Mouse (Mus musculus): ENCODE measurements around the gene Neurog2.
A peak's percentile ranks its signal among the peaks of the same experiment; 100 is the strongest.

Gene Neurog2

DNA sequence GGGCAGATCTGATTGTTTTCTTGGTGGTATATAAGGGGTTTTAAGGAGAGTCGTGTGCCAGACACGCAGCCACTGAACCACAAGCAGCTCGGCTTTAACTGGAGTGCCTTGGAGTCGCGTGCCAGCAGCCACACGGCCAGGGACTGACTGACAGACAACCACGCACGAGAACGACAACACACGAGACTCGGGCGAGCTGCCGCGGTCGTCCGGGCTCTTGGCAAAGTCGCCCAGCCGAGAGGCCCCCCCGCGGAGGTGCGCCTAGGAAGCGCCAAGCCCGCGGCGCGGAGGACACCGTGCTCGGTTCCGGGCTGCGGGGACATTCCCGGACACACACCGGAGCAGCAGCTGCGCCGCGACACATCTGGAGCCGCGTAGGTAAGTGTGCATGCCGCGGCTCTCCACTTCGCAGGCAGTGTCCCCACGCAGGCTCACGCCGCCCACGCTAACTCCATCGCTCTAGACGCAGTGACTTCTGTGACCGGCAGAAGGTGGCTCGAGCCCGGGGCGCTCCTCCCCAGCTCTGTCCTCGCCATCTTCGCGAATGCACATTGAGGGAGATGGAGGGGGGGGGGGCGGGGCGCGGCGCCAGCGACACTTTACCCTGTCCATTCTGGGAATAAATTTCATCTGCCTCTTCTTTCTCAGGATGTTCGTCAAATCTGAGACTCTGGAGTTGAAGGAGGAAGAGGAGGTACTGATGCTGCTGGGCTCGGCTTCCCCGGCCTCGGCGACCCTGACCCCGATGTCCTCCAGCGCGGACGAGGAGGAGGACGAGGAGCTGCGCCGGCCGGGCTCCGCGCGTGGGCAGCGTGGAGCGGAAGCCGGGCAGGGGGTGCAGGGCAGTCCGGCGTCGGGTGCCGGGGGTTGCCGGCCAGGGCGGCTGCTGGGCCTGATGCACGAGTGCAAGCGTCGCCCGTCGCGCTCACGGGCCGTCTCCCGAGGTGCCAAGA, at the start of gene Neurog2:
Neurog2 (plus strand) TSS at position 56 of the 953 bp plus-strand sequence.
- peak; percentile 26 to 38 for DNase-seq

- peak in 1 of 2 experiments; percentile 27 for DNase-seq
Measured at GRCm38 (mm10) chr3:127597136-127597535, 35.8 kb upstream of the Neurog2 start.

DNA sequence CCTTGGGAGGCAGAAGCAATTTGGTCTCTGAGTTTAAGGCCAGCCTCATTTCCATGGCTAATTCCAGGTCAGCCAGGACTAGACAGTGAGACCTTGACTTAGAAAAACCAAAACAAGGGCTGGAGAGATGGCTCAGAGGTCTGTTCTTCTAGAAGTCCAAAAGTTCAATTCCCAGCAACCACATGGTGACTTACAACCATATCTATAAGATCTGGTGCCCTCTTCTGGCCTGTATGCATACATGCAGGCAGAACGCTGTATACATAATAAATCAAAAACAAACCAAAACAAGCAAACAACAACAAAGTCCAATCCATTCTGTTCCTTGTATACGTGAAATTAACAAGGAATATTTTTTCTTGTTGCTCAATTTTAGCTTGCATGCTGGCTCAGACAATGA, 24.8 kb upstream of the Neurog2 start:
- DNase-seq, result no peak

GRCm38 (mm10) chr3:127625296-127625695, 7.6 kb upstream of the Neurog2 start:
- DNase-seq, result peak; percentile 70 to 71

DNA sequence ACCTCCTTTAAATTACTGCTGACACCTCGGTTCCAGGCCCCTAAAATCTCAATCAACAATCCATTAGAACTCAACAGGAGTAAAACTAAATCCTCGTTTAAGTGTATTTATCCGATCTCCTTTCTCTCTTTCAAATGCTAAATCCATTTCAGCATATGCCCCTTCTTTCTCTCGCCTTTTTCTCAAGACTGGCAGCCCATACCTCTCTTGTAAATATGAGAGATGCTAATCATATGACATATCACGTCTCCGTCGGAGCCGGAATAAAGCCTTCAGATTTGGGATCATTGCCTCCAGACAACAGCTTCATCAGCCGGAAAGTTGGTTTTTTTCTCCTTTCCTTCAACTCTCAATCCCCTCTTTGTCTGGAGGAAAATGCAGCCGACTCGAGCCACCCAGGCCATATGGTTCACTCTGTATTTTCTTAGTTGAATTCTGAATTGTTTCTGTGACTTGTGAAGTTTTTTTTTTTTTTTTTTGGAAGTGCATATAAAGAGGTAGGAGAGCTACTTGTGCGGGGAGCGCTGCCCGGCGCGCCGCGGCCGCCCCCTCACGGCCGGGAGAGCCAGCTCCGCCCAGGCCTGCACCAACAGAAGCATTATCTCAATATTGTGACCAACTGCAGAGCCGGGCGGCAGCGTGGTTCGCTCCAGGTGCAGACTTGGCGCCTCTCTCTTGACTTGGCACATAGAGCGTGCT, 7.1 kb upstream of the Neurog2 start:
- DNase-seq, result peak in 1 of 2 experiments; percentile 36

DNA sequence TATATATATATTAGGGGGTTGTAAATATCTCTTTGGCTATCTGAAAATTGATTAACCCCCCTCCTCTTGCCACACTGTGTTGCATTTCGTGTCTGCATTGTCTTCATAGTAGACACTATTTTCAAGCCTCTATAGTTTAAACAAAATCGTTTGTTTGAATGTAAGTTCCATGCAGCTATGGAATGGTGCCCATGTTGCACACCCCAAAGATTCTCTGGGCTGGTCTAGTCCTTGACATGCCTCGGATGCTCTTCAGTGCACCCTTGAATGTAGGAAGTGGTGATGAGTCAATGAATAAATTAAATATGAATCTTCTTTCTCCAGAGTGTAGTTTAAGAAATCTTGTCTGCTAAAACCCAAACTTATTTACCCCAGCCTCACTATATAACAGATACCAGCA, 6.4 kb upstream of the Neurog2 start:
- no peak for DNase-seq

DNA sequence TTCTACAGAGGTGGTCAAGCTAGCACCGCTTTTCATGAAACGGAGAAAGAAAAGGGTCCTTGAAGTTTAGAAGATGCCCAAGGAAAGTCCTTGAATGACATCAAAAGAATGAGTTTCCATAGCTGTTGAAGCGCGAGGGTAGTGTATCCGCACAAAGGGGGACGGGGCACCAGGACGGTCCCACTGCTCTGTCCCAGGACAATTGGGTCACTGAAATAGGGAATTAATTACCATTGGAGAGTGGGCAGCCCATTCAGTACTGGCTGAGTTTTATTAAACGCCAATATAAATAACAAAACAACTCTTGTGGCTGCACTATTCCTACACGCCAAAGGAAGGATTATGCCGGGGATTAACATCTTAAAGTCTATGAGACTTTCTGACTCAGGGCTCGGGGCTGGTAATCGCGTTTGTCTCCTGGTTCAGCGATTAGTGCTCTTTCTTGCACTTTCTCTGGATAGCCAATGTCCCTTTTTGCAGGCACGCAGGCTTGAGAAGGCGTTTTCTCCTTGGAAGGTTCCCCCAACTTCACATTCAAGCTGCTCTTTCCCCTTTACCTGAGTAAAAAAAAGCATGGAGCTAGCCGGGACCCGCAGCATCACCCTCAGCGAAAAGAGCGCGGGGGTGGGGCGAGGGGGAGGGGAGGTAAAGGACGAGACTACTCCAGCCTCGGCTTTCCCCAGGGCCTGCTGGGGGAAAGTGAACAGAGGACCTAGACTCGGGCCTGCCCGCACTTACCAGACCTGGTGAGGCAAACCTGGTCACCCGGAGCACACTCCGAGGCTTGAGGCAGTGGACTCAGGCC, 5.6 kb upstream of the Neurog2 start:
- no peak for DNase-seq

DNA sequence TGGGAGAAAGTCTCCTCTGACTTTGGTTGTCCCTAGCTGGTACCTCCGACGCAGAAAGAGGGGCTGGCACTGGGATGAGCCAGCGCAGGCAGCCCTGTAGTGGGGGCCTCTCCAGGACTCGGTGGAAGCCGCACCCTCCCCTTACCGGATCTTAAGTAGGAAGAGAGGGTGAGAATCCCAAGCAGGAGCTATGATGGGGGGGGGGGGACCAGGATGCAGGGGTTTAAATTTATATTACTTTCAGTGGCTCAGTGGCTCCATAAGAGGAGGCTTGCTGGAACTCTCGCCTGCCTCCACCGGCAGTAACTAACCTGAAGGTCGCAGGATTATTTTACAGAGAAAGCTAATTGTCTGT, 5.0 kb upstream of the Neurog2 start:
- DNase-seq, result no peak

DNA sequence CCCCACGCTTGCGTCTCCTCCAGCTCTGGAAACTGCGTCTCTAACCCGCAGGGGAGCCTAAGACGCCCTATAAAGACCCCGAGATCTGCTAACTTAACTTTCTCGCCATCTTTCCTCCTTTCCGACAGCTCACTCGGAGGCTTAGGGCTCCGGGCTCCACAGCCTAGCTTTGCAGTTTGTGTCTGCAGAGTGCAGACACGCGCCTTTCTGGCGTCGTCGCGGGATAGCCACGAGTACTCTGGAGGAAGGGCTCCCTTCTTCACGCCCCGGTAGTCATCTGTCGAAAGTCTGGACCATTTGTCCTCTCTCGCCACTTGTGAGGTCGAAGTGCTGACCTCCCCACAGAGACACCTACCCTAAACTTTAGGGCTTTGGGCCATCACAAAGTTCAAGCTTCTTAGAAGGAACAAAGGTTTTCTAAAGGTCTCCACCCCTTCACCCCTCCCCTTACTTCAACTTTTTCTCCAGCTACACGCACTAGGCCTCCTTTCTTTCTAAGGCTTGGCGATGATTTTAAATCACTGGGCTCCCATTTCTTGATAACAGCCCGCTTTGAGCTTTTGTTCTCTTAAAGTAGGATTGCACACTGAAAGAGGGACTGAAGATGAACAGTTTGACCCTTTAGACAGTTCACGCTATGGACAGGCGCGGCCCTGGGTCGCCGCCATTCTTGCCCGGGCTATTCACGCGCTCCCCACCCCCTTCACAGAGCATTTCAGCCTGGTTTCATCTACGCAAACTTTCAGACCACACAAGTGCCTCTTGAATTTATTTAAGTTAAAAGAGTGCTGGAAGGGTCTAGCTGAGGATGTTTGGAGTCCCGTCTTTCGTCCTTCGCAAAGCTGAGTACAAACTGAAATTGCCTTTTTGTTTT, 4.4 kb upstream of the Neurog2 start:
- DNase-seq, result peak in 1 of 2 experiments; percentile 48

DNA sequence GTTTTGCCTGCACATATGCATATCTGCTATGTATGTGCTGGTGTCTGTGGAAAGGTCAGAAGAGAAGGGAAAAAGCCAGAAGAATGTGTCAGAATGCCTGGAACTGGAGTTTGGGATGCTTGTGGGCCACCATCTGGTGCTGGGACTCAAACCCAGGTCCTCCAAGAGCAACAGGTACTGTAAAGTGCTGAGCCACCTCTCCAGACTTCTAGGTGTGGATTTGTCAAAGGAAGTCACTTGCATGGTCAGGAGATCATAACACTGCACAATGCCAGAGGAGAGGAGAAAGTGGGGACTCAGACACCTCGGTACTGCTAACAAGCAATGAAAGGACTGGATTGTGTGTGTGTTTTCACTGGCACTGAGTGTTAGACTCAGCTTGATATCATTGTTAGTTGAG, 2.7 kb upstream of the Neurog2 start:
- no peak for DNase-seq

GRCm38 (mm10) chr3:127630735-127631372, 2.1 kb upstream of the Neurog2 start:
- no peak for DNase-seq

GRCm38 (mm10) chr3:127631582-127631981, 1.4 kb upstream of the Neurog2 start:
- no peak for DNase-seq

DNA sequence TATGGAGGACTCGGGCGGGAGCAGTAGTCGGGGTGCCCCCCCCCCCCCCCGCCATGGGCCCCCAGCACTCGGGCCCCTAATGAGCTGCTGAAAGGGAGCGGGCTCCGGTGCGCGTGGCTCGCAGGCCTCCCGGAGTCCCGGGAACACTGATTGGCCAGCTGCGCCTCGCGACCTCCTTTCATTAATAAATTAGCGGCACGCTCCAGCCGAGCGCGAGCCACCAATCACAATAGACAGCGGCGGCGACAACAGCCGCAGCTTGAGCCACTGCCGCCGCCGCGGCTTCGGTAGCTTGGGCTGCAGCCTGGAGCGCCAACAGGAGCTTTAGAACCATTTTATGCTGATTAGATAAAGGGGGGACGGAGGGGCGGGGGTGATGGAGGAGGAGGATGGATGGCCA, 404 bp upstream of the Neurog2 start:
- peak; percentile 29 to 50 for DNase-seq

DNA sequence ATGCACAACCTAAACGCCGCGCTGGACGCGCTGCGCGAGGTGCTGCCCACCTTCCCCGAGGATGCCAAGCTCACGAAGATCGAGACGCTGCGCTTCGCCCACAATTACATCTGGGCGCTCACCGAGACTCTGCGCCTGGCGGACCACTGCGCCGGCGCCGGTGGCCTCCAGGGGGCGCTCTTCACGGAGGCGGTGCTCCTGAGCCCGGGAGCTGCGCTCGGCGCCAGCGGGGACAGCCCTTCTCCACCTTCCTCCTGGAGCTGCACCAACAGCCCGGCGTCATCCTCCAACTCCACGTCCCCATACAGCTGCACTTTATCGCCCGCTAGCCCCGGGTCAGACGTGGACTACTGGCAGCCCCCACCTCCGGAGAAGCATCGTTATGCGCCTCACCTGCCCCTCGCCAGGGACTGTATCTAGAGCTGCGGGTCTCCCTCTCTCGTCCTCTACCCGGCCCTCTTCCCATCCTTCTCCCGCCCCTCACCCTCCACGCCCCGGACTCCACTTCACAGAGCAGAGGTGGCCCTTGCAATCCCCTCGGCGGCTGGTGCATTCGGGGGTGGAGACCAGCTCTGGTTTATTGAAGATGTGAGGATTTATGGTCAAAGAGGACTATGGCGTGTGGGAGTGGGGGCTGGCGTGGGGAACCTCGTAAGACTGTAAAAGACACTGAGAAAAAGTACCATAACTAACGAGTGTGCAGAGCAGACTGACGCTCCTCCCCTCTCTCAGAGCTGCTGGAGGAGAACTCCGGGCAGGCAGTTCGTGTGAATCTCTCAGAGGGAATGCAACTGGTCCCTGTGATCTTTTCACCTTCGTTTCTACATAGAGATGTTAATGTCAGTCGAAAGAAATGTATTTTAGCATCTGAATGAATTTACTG, 1.4 kb downstream of the Neurog2 start:
- DNase-seq, result peak; percentile 71 to 80

DNA sequence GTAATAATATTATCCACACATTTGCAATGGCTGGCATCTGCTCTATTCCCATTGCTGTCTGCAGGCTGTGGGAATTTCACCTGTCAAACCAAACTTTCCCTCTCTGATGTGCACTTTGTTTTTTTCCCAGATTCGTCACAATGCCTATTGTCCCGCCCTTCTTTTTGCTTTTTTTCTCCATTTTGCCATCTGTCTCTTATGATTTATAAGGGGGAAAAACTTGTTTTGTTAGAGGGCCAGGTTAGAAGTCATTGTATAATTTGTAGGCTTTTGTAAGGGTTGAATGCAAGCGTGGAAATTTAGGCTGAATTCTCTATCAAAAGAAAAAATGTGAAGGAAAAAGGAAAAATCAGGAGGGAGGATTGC, 2.0 kb downstream of the Neurog2 start:
- no peak for DNase-seq

DNA sequence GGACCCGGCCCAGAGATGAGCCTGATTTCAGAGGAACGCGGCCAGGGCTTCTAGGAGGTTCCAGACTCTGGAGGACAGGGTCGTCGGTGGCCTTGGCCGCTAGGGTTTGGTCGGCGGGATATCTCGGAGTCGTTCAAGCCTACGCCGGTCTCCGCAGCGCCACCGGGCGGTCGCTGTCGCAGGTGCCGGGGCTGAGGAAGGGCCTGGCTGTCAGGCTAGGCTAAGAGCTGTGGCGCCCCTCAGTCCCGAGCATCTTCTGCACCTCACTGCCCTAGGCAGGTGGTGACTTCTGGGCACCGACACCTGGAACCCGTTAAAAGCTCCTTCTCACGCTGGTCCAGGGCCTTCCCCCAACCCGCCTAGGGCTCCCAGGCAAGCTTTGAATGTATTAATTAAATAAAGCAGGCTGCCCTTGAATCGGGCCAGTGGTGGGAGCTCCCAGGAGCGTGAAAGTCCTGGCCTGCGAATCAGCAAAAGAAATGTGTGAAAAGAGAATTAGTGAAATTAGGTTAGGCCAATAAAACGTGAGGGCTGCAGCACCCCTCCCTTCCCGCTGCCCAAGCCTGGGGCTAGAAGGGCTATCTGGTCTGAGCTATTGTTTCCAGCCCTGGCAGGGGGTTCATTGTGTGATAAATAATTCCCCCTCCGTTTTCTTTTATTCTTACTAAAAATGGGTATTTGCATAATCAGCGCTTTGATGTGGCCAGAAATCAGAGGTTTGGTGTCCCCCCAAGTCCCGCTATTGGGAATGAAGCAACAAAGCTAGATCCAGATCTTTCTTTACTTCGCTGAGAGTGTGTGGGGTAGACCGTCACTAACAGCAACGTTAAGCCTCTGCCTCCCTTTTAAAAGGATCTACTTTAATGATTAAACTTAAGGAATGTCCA, 7.2 kb downstream of the Neurog2 start:
- DNase-seq, result peak; percentile 36 to 44

GRCm38 (mm10) chr3:127640762-127641700, 8.1 kb downstream of the Neurog2 start:
- DNase-seq, result no peak

DNA sequence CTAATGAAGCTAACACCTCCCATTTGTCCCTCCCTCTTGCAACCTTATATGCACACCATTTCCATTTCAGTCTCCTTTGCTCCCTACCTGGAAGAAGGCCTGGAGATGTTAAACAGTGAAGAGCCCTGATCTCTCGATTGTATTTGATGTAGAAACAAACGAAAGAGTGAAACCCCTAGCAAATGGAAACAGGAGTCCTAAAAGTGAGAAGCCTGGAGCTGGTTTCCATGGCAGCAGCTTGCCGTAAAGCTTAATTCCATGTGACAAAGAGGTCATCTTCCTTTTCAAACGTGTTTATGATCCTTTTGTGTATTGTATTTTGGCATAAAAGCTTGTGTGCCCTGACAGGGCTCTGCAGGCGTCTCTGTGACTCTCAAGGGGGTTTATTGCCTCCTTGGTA, 9.3 kb downstream of the Neurog2 start:
- no peak for DNase-seq
